20 mouse cellular contexts compared by ENCODE assay signal in genomic region chr5:122873573-122873972, GRCm38 (mm10). TPM values are rescaled to one million over a fixed set of nuclear protein-coding genes. Genes with fewer than 3 reads are reported as not detected.
DNase-seq lines count a peak whose midpoint lies in the region; ATAC-seq and TF ChIP-seq lines count a peak whose summit lies in the region.
"Had no signal": no experiment of that assay in that cellular context is flagged by ENCODE, and none has a peak within 500 bp of the region (broad histone marks: within the 10 kb centered on the region; RNA-seq: fewer than 3 reads in every experiment).

No protein-coding gene starts in this region.

- H3K4me1 ChIP-seq in midbrain, embryonic 13.5 days (replicated peaks), result no peaks in the 10 kb centered on the region
- no peaks in the 10 kb centered on the region for H3K4me1 ChIP-seq in midbrain, embryonic 15.5 days
- H3K4me1 ChIP-seq: embryonic facial prominence, embryonic 15.5 days; limb, embryonic 15.5 days had no signal

- 0 out of 2 replicates have a peak overlapping the region, but pooled peaks have one; percentile 4 for H3K27ac ChIP-seq in midbrain, embryonic 13.5 days
- no peak overlapping the region for H3K27ac ChIP-seq in midbrain, embryonic 15.5 days
- no peak overlapping the region for H3K27ac ChIP-seq in layer of hippocampus, adult 2 months
- H3K27ac ChIP-seq: embryonic facial prominence, embryonic 15.5 days; hindbrain, embryonic 14.5 days; kidney, postnatal 0 days; left cerebral cortex, adult 2 months; limb, embryonic 15.5 days; macrophage had no signal

- ATAC-seq in midbrain, embryonic 13.5 days, result no peak
- ATAC-seq in midbrain, embryonic 15.5 days (replicated peaks), result no peak
- ATAC-seq: forebrain, embryonic 16.5 days; inflammation-experienced regulatory T-cells, adult 6 months had no signal

- no peak overlapping the region for H3K4me2 ChIP-seq in midbrain, embryonic 13.5 days (replicated peaks)
- H3K4me2 ChIP-seq in midbrain, embryonic 15.5 days, result no peak overlapping the region
- H3K4me2 ChIP-seq: embryonic facial prominence, embryonic 15.5 days; hindbrain, embryonic 14.5 days; limb, embryonic 15.5 days had no signal

- H3K4me3 ChIP-seq in midbrain, embryonic 13.5 days (replicated peaks), result no peak overlapping the region
- H3K4me3 ChIP-seq in midbrain, embryonic 15.5 days, result no peak overlapping the region
- no peak overlapping the region for H3K4me3 ChIP-seq in layer of hippocampus, adult 2 months
- H3K4me3 ChIP-seq: embryonic facial prominence, embryonic 15.5 days; left cerebral cortex, adult 2 months; limb, embryonic 15.5 days had no signal

- peak; percentile 65 to 78 for DNase-seq in cerebellum, adult 18-20 months
- peak; percentile 43 to 68 for DNase-seq in cerebellum, postnatal 14 days
- no peak for DNase-seq in c-Kit-positive CD71-positive TER-119-positive erythroid progenitor cells, embryonic 14.5 days (ENCODE audit: low spot score)
- no peak for DNase-seq in gastrocnemius, adult 18-20 months (ENCODE audit: low spot score)
- no peak for DNase-seq in layer of hippocampus, adult 2 months (ENCODE audit: low spot score in 2 of 2)
- DNase-seq: adrenal gland, adult 2 months; gastrocnemius, postnatal 25 days; kidney, adult 2 months; left cerebral cortex, postnatal 4 days; thymus, adult 2 months had no signal

- H3K27me3 ChIP-seq in midbrain, embryonic 13.5 days, result no peaks in the 10 kb centered on the region
- no peaks in the 10 kb centered on the region for H3K27me3 ChIP-seq in midbrain, embryonic 15.5 days (replicated peaks)
- H3K27me3 ChIP-seq: embryonic facial prominence, embryonic 15.5 days; limb, embryonic 15.5 days had no signal

- peaks cover 62% of the 10 kb centered on the region for H3K36me3 ChIP-seq in midbrain, embryonic 13.5 days
- peaks cover 46% of the 10 kb centered on the region for H3K36me3 ChIP-seq in midbrain, embryonic 15.5 days (replicated peaks)

- TF ChIP-seq CTCF in layer of hippocampus, adult 2 months (conservative IDR thresholded peaks at IDR 0.05), result no peak

- no peaks in the 10 kb centered on the region for H3K9me3 ChIP-seq in midbrain, embryonic 13.5 days
- H3K9me3 ChIP-seq in midbrain, embryonic 15.5 days, result no peaks in the 10 kb centered on the region
- H3K9me3 ChIP-seq: embryonic facial prominence, embryonic 15.5 days; limb, embryonic 15.5 days had no signal

- 77% methylated on average over 2 of the region's 2 CpGs for WGBS in midbrain, embryonic 13.5 days
- WGBS in midbrain, embryonic 15.5 days, result 70% methylated on average over 2 of the region's 2 CpGs

- no peak overlapping the region for H3K9ac ChIP-seq in midbrain, embryonic 13.5 days (replicated peaks)
- no peak overlapping the region for H3K9ac ChIP-seq in midbrain, embryonic 15.5 days
- H3K9ac ChIP-seq: embryonic facial prominence, embryonic 15.5 days; hindbrain, embryonic 14.5 days; limb, embryonic 15.5 days had no signal

RNA-seq across cellular contexts. Expression of gene Rnf34, which starts 23.7 kb away (rescaled TPM):
- 55.5 and 56.1 TPM in 2 replicates for polyA plus RNA-seq in midbrain, embryonic 13.5 days (2015; fragmentation: Nextera tagmentation; extraction: Ambion mirVana)
- polyA plus RNA-seq in midbrain, embryonic 15.5 days (2015; fragmentation: Nextera tagmentation; extraction: Ambion mirVana), result 49.9 TPM in 2 replicates
- total RNA-seq in gastrocnemius, adult 18-20 months (2021), result 10 to 100 TPM; 17.6 to 20.7 TPM
- 10 to 100 TPM; 53.7 to 54.1 TPM for total RNA-seq in layer of hippocampus, adult 2 months (2021)

RNA-seq across cellular contexts. Expression of gene Anapc5, which starts 52.4 kb away (rescaled TPM):
- 527 and 540 TPM in 2 replicates for polyA plus RNA-seq in midbrain, embryonic 13.5 days (2015; fragmentation: Nextera tagmentation; extraction: Ambion mirVana)
- 531 and 544 TPM in 2 replicates for polyA plus RNA-seq in midbrain, embryonic 15.5 days (2015; fragmentation: Nextera tagmentation; extraction: Ambion mirVana)
- 100 to 1,000 TPM; 466 to 498 TPM for total RNA-seq in gastrocnemius, adult 18-20 months (2021)
- 100 to 1,000 TPM; 216 to 217 TPM for total RNA-seq in layer of hippocampus, adult 2 months (2021)

Comparison
In these comparisons a context has a peak if more than half of its experiments do, and no peak if none do; other contexts are left out.
1. DNase-seq: peak in cerebellum, adult 18-20 months (2 of 2) and cerebellum, postnatal 14 days (2 of 2); none in c-Kit-positive CD71-positive TER-119-positive erythroid progenitor cells, embryonic 14.5 days (single experiment), gastrocnemius, adult 18-20 months (single experiment) and layer of hippocampus, adult 2 months (0 of 2).